Mouse (Mus musculus): ENCODE data around the gene Gbx2.

Gbx2 gene

GRCm38 (mm10) chr1:89931120-89931519, at the start of gene Gbx2:
Gene Gbx2 (minus strand): TSS chr1:89931179.
- DNase-seq = peak; percentile 46

- DNase-seq = no peak
These were observed 46.3 kb upstream of the Gbx2 start for GRCm38 (mm10) chr1:89977261-89977660.

- no peak for DNase-seq
These were observed 45.4 kb upstream of the Gbx2 start for GRCm38 (mm10) chr1:89976411-89976810.

- DNase-seq = no peak
These were observed 43.6 kb upstream of the Gbx2 start for GRCm38 (mm10) chr1:89974541-89974940.

GRCm38 (mm10) chr1:89971848-89972247, 40.9 kb upstream of the Gbx2 start:
- no peak for DNase-seq

- no peak for DNase-seq
These were observed 38.7 kb upstream of the Gbx2 start for GRCm38 (mm10) chr1:89969714-89970110.

- no peak for DNase-seq
These were observed 38.2 kb upstream of the Gbx2 start for GRCm38 (mm10) chr1:89969072-89969713.

- DNase-seq = no peak
These were observed 37.3 kb upstream of the Gbx2 start for GRCm38 (mm10) chr1:89968111-89968851.

- DNase-seq = no peak
These were observed 36.6 kb upstream of the Gbx2 start for GRCm38 (mm10) chr1:89967585-89967984.

- no peak for DNase-seq
These were observed 33.4 kb upstream of the Gbx2 start for GRCm38 (mm10) chr1:89964426-89964825.

- no peak for DNase-seq
These were observed 32.3 kb upstream of the Gbx2 start for GRCm38 (mm10) chr1:89963296-89963695.

- DNase-seq = no peak
These were observed 31.1 kb upstream of the Gbx2 start for GRCm38 (mm10) chr1:89962092-89962491.

- no peak for DNase-seq
These were observed 28.4 kb upstream of the Gbx2 start for GRCm38 (mm10) chr1:89959393-89959792.

- peak; percentile 81 for DNase-seq
These were observed 12.2 kb upstream of the Gbx2 start for GRCm38 (mm10) chr1:89943202-89943601.

- DNase-seq = no peak
These were observed 11.5 kb upstream of the Gbx2 start for GRCm38 (mm10) chr1:89942395-89942976.

- no peak for DNase-seq
These were observed 10.9 kb upstream of the Gbx2 start for GRCm38 (mm10) chr1:89941701-89942381.

- DNase-seq = no peak
These were observed 10.1 kb upstream of the Gbx2 start for GRCm38 (mm10) chr1:89940961-89941524.

- peak; percentile 83 for DNase-seq
These were observed 9.2 kb upstream of the Gbx2 start for GRCm38 (mm10) chr1:89939981-89940726.

GRCm38 (mm10) chr1:89939596-89939960, 8.6 kb upstream of the Gbx2 start:
- no peak for DNase-seq

GRCm38 (mm10) chr1:89938884-89939595, 8.1 kb upstream of the Gbx2 start:
- no peak for DNase-seq

GRCm38 (mm10) chr1:89935493-89936348, 4.7 kb upstream of the Gbx2 start:
- no peak for DNase-seq
